Mouse (Mus musculus) lung, postnatal 0 days (tissue): Measurements from ENCODE around the gene Kpna6. TPM values are rescaled to one million over a fixed set of nuclear protein-coding genes. Genes with fewer than 3 reads are reported as not detected.

ENCODE experiments used
- ATAC-seq: fragments of 200-750 bp; cut with Nextera tagmentation; 2 replicates; pipeline ENCODE4 v1.8.0; 2017; ENCODE audit warnings: moderate library complexity
- DNase-seq: peaks from one replicate; pipeline ENCODE4 v3.0.0-alpha.2; 2016; ENCODE audit warnings: low spot score
- H3K27ac ChIP-seq: fragments of 300-500 bp; sonication (generic); 2 replicates; pipeline ENCODE4 v1.5.1; 2014; ENCODE audit warnings: antibody characterized with exemption, mild to moderate bottlenecking, low read length, mixed read lengths
- H3K27me3 ChIP-seq: fragments of 300-500 bp; sonication (generic); replicated peaks from 2 replicates; pipeline ENCODE4 v1.6.1; 2014; ENCODE audit warnings: low read length, mixed read lengths; ENCODE audit not compliant: insufficient read depth
- H3K36me3 ChIP-seq: fragments of 300-500 bp; sonication (generic); 2 replicates; pipeline ENCODE4 v1.6.1; 2014; ENCODE audit warnings: low read length, mixed read lengths; ENCODE audit not compliant: insufficient read depth
- H3K4me1 ChIP-seq: fragments of 300-500 bp; sonication (generic); 2 replicates; pipeline ENCODE4 v1.6.1; 2014; ENCODE audit warnings: antibody characterized with exemption, low read depth, low read length, mixed read lengths; ENCODE audit not compliant: insufficient read depth
- H3K4me2 ChIP-seq: fragments of 300-500 bp; sonication (generic); replicated peaks from 2 replicates; pipeline ENCODE4 v1.6.1; 2014; ENCODE audit warnings: low read depth, mild to moderate bottlenecking, low read length, moderate library complexity, mixed read lengths
- H3K4me3 ChIP-seq: fragments of 300-500 bp; sonication (generic); 2 replicates; pipeline ENCODE4 v1.5.1; 2014; ENCODE audit warnings: low read depth, low read length
- H3K9ac ChIP-seq: fragments of 300-500 bp; sonication (generic); replicated peaks from 2 replicates; pipeline ENCODE4 v1.6.1; 2014; ENCODE audit warnings: low read depth, mild to moderate bottlenecking
- H3K9me3 ChIP-seq: fragments of 300-500 bp; sonication (generic); 2 replicates; pipeline ENCODE4 v1.6.1; 2016; ENCODE audit warnings: low read length, mixed read lengths
- CTCF ChIP-seq: IDR thresholded peaks from 2 replicates; pipeline ENCODE4 v1.5.1; 2016; ENCODE audit warnings: antibody characterized with exemption, mild to moderate bottlenecking
- EP300 ChIP-seq: IDR thresholded peaks from 2 replicates; pipeline ENCODE4 v1.6.1; 2016; ENCODE audit warnings: antibody characterized with exemption, mild to moderate bottlenecking, control low read depth
- WGBS: fragments of 180-500 bp; shearing (Covaris S2); extraction: QIAGEN DNeasy Blood & Tissue Kit; methylation state at CpG from one replicate; pipeline ENCODE4 v1.1.7; 2014; 5-methylcytosine and 5-hydroxymethylcytosine counted together
- polyA plus RNA-seq: library from polyadenylated mRNA; unstranded; fragments of >200 nt; fragmentation: Nextera tagmentation; extraction: Ambion mirVana; gene quantifications from 2 replicates; pipeline ENCODE4 v1.2.1, GENCODE M21; 2015

The Kpna6 gene
- 5.9 and 6.6 TPM in 2 replicates for polyA plus RNA-seq

GRCm38 (mm10) chr4:129672083-129672877 is at the start of gene Kpna6:
Gene Kpna6, minus strand, starts transcription at chr4:129672767.
- Histone ChIP-seq H3K27me3 (no peaks in the 10 kb centered on the region), H3K4me1 (peaks cover 3% of the 10 kb centered on the region; the same call in 1 of the 2 replicates), H3K9ac (peak within 1 kb of the TSS; percentile 88), H3K9me3 (no peaks in the 10 kb centered on the region), H3K4me3 (peak within 1 kb of the TSS; percentile 72), H3K27ac (peak within 1 kb of the TSS; percentile 95), H3K4me2 (peak within 1 kb of the TSS; percentile 75), H3K36me3 (0 out of 2 replicates have a peak, but pooled peaks cover 6% of the 10 kb centered on the region)
- TF ChIP-seq EP300 (no peak), CTCF (peak; percentile 35)
- DNase-seq = peak; percentile 97
- ATAC-seq = peak; percentile 95
- WGBS = under 1% methylated on average over 65 of the region's 65 CpGs

GRCm38 (mm10) chr4:129716310-129716709 is 43.7 kb upstream of the Kpna6 start:
- no peak overlapping the region for H3K9ac ChIP-seq

GRCm38 (mm10) chr4:129709486-129710129 is 37.0 kb upstream of the Kpna6 start:
- Histone ChIP-seq H3K9ac (no peak overlapping the region), H3K4me2 (no peak overlapping the region), H3K4me1 (no peaks in the 10 kb centered on the region), H3K27me3 (no peaks in the 10 kb centered on the region), H3K36me3 (peaks cover 31% of the 10 kb centered on the region; the same call in 1 of the 2 replicates), H3K27ac (no peak overlapping the region), H3K4me3 (no peak overlapping the region), H3K9me3 (no peaks in the 10 kb centered on the region)
- 86% methylated on average over 8 of the region's 8 CpGs for WGBS
- TF ChIP-seq CTCF (no peak), EP300 (no peak)
- DNase-seq (peak; percentile 46), ATAC-seq (peak; percentile 69)

More at GRCm38 (mm10) chr4:129716310-129716709, 43.7 kb upstream of the Kpna6 start:
- Histone ChIP-seq H3K27me3 (no peaks in the 10 kb centered on the region), H3K36me3 (peaks cover 43% of the 10 kb centered on the region), H3K27ac (no peak overlapping the region), H3K4me1 (no peaks in the 10 kb centered on the region), H3K4me2 (no peak overlapping the region), H3K9me3 (no peaks in the 10 kb centered on the region), H3K4me3 (no peak overlapping the region)
- no peak for TF ChIP-seq CTCF
- no peak for TF ChIP-seq EP300
- ATAC-seq (no peak), DNase-seq (no peak)
- WGBS = 79% methylated on average over 9 of the region's 9 CpGs

- WGBS = 78% methylated on average over 3 of the region's 3 CpGs
- peaks cover 6% of the 10 kb centered on the region; the same call in 1 of the 2 replicates for H3K4me1 ChIP-seq
- no peak overlapping the region for H3K27ac ChIP-seq
- H3K9me3 ChIP-seq = no peaks in the 10 kb centered on the region
- DNase-seq = peak; percentile 23
- no peak for ATAC-seq
- H3K27me3 ChIP-seq = no peaks in the 10 kb centered on the region
- no peak overlapping the region for H3K4me2 ChIP-seq
- H3K4me3 ChIP-seq = no peak overlapping the region
- H3K36me3 ChIP-seq = peaks cover 17% of the 10 kb centered on the region; the same call in 1 of the 2 replicates
- TF ChIP-seq CTCF = no peak
- no peak for TF ChIP-seq EP300
- H3K9ac ChIP-seq = no peak overlapping the region
These were observed 34.2 kb upstream of the Kpna6 start for GRCm38 (mm10) chr4:129706750-129707149.

- H3K4me3 ChIP-seq = no peak overlapping the region
- H3K9me3 ChIP-seq = no peaks in the 10 kb centered on the region
- no peak for TF ChIP-seq CTCF
- no peak for TF ChIP-seq EP300
- no peak overlapping the region for H3K9ac ChIP-seq
- no peak overlapping the region for H3K4me2 ChIP-seq
- ATAC-seq = peak; percentile 79
- peak overlapping the region; percentile 43 for H3K27ac ChIP-seq
- peaks cover 8% of the 10 kb centered on the region; the same call in 1 of the 2 replicates for H3K36me3 ChIP-seq
- H3K27me3 ChIP-seq = no peaks in the 10 kb centered on the region
- peaks cover 8% of the 10 kb centered on the region; the same call in 1 of the 2 replicates for H3K4me1 ChIP-seq
- 14% methylated on average over 11 of the region's 11 CpGs for WGBS
- peak; percentile 87 for DNase-seq
These were observed 29.9 kb upstream of the Kpna6 start for GRCm38 (mm10) chr4:129702454-129702853.
